Mouse (Mus musculus): ENCODE data around the gene Syngr4.
A peak's percentile ranks its signal among the peaks of the same experiment; 100 is the strongest.

DNA sequence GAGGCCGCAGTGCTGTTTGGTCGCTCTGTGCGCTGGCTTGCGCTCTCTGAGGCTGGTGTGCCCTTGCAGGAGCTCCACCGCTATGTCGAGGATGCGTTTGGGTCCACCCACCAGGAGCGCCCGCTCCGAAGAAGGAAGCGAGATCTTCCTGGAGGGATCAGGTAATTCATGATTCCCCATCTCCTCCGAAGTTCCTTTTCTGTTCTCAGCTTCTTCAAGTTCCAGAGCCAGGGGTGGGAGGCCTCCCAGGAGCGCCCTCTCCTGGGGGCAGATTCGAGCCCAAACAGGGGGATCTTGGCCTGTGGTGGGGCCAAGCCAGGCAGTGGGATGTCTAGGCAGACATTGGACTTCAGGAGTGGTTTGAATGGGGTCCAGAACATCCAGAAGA, 27.9 kb upstream of the Syngr4 start:
- TF ChIP-seq CTCF (IDR thresholded peaks at IDR 0.05; ENCODE audit: low read depth) (peak; percentile 18; the same call in 1 of the 2 replicates), EP300 (IDR thresholded peaks at IDR 0.05; ENCODE audit: low read depth) (no peak)

All from heart, postnatal 0 days (tissue).